Mouse (Mus musculus) adrenal gland, adult 2 months (tissue): ENCODE data around the gene Caskin1. TPM values are rescaled to one million over a fixed set of nuclear protein-coding genes. Genes with fewer than 3 reads are reported as not detected.

ENCODE experiments used
- DNase-seq: peaks from one replicate; pipeline ENCODE4 v3.0.0; 2021
- polyA plus RNA-seq: library from polyadenylated mRNA; depleted of rRNA; stranded (reverse); fragments of >200 nt; gene quantifications from 2 replicates; pipeline ENCODE4 v1.2.3, GENCODE M21; 2012
- total RNA-seq, 2 experiments: library from RNA; stranded (reverse); gene quantifications; 2 replicates each; pipeline ENCODE4 v1.2.3; 2021

Gene Caskin1
- total and polyA plus RNA-seq, 3 experiments = 19.4 to 47.7 (median 28.7) TPM

- DNase-seq = no peak
Observed at GRCm38 (mm10) chr17:24494627-24495335, 6.4 kb downstream of the Caskin1 start.

GRCm38 (mm10) chr17:24495443-24495842 lies 7.0 kb downstream of the Caskin1 start:
- no peak for DNase-seq

GRCm38 (mm10) chr17:24496026-24496425 lies 7.6 kb downstream of the Caskin1 start:
- DNase-seq = peak; percentile 56

GRCm38 (mm10) chr17:24502208-24502607 lies 13.8 kb downstream of the Caskin1 start:
- no peak for DNase-seq

DNA sequence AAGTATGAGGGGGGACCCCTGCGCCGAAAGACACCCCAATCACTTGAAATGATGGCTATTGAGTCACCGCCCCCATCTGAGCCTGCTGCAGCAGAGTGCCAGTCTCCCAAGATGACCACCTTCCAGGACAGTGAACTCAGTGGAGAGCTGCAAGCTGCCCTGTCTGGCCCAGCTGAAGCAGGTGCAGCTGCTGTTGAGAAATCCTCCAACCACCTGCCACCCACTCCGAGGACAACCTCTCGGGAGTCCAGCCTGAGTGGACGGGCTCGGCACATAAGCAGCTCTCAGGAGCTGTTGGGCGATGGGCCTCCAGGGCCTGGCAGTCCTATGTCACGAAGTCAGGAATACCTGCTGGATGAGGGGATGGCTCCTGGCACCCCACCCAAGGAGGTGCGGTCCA lies 15.7 kb downstream of the Caskin1 start:
- no peak for DNase-seq

DNA sequence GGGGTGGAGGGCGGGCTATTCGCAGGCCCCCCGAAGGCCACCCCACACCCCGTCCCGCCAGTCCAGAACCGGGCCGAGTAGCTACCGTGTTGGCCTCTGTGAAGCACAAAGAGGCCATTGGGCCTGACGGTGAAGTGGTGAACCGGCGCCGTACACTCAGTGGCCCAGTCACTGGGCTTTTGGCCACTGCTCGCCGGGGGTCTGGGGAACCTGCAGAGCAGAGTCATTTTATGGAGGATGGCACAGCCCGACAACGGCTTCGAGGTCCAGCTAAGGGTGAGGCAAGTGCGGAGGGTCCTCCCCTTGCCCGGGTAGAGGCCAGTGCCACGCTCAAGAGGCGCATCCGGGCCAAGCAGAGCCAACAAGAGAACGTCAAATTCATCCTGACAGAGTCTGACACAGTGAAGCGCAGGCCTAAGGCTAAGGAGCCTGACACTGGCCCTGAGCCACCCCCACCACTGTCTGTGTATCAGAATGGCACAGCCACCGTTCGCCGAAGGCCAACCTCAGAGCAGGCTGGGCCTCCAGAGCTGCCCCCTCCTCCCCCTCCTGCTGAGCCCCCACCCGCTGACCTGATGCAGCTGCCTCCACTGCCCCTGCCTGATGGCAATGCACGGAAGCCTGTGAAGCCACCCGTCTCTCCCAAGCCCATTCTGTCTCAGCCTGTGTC lies 17.0 kb downstream of the Caskin1 start:
- no peak for DNase-seq

DNA sequence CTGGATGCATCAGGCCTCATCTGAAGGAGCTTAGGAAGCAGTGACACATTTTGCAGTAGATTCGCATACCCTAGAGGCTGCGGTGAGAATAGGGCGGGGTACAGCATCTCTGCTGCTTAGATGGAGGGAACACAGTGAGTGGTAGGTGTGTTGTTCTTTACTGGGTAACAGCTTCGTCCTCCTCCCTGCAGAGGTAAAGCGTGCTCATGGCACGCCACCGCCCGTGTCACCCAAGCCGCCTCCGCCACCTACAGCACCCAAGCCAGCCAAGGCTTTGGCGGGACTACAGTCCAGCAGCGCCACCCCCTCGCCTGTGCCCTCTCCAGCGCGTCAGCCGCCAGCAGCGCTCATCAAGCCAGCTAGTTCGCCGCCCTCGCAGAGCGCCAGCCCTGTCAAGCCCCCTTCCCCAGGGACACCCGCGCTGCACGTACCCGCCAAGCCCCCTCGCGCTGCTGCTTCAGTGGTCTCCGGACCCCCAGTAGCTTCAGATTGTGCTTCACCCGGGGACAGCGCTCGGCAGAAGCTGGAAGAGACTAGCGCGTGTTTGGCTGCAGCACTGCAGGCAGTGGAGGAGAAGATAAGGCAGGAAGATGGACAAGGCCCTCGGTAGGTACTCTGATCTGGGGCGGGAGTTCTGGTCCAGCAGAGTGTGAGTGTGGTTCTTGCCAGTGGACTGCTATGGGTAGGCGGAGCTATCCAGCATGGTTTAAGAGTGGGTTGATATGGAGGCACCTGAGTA lies 18.1 kb downstream of the Caskin1 start:
- peak; percentile 64 for DNase-seq

DNA sequence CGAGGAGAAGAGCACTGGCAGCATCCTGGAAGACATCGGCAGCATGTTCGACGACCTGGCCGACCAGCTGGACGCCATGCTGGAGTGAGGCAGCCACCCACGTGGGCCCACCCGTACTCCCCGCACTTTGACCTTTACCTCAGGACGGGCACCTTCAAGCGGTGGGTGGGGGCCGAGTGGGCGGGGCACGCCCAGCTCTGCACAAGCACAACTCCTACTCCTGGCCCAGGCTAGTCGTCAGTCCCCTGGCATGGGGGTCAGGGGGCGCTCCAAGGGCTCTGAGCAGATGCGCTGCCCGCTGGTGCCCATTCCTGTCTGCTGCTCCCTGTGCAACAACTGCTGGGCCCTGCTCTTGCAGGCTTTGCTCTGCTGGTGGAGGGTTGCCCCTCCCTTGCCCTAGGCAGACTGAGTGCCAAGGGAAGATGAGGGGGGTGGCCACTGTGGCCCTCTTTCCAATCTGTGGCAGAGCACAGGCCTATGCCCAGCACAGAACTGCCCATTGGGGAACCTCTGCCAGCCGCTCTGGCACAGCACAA lies 18.8 kb downstream of the Caskin1 start:
- DNase-seq = no peak

GRCm38 (mm10) chr17:24507806-24508460 lies 19.5 kb downstream of the Caskin1 start:
- peak; percentile 62 for DNase-seq

GRCm38 (mm10) chr17:24513609-24514008 lies 25.2 kb downstream of the Caskin1 start:
- DNase-seq = peak; percentile 66

DNA sequence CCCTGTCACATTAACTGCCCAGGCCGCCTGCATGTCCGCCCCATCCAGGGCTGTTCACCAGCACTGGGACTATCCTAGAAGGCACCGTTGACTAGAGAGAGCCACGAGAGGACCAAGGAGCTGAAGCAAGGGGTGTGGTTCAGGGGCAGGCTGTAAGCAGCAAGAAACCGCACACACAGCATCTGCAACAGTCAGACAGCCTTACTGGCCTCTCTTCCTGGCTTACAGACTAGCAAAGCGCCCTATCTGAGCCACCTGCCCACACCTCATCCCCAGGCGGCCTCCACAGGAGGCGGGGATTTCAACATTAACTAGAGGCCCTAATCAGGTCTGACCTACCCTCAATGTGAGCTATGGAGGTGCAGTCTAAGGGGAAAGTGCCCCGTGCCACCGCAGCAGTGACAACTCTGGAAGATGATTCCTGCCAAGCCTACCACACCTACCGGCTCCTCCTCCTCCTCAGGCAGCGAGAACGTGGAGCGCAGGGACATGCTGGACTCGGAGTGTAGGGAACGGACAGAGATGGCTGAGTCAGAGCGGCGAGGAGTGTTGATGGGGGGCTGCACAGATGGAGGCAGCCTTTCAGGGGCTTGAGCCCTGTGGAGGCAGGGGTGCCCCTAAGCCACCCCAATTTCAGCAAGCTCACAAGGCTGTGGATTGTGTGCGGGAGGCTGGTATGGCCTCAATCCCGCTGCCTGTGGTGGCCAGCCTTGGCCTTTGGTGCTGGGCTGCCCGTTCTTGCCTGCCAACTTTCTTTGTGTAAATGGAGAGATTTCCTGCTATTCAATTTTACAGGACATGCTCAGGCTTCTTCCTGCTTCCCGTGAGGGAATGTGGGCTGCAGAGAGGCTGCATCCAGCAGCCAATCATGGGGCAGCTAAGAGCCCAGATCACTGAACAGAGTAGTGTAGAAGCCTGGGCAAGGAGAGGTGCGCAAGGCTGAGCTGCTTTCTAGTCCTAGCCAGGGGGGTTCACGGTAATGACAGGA lies 26.2 kb downstream of the Caskin1 start:
- DNase-seq = no peak

DNA sequence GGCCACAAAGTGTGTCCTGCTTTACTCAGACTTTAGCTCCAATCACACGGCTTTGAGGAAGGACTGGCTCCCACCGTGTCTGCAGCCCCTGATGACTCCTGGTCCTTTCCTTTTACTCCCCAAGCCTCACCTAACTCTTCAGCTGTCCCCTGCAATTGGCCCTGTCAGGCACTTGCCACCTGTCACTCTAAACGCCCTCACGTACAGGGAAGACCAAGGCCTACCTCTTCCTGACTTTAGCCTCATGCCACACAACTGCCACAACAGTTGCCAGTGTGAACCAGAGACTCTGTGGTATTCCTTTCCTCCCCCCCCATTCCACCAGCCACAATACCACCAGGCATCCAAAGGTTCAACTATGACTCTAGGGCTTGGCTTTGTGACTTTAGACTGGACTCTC lies 32.0 kb downstream of the Caskin1 start:
- DNase-seq = no peak

- no peak for DNase-seq
Observed at GRCm38 (mm10) chr17:24524734-24525133, 36.3 kb downstream of the Caskin1 start.

DNA sequence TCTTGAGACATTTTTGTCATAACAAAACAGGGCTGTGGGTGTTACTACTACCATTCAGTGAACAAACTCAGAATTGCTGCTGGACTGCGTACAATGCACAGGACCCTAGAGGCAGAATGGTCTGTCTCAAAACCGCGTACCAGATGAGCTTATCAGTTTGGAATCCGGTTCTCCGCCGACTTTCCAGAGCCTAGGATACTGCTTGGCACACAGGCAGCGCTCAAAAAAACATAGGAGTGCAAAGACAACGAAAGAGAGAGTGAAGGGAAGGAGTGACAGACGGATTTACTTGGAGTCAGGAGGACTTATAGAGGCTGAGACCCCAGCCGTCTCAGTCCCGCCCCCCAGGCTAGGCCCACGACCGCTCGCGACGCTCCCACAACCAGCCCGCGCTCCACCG lies 38.9 kb downstream of the Caskin1 start:
- DNase-seq = no peak

GRCm38 (mm10) chr17:24527723-24528559 lies 39.5 kb downstream of the Caskin1 start, which contains the start of gene Traf7:
Gene Traf7, minus strand, starts transcription at chr17:24527938.
- DNase-seq = peak; percentile 94

DNA sequence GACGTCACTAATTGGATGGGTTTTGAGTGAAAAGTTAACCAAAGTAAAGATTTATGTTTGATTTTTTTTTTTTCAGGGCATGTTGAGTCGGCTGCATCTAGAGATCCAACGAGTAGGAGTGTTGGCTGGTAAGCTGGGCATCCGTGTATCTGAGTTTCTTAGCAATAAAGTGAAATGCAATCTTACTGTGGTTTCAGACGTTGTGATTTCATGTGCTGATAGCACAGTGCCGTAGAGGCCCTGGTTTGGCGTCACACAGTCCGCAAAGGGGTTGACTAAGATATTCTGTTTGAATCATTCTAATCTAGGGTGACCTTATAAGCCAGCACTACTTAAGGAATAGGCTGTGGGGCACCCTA lies 40.1 kb downstream of the Caskin1 start:
- no peak for DNase-seq

DNA sequence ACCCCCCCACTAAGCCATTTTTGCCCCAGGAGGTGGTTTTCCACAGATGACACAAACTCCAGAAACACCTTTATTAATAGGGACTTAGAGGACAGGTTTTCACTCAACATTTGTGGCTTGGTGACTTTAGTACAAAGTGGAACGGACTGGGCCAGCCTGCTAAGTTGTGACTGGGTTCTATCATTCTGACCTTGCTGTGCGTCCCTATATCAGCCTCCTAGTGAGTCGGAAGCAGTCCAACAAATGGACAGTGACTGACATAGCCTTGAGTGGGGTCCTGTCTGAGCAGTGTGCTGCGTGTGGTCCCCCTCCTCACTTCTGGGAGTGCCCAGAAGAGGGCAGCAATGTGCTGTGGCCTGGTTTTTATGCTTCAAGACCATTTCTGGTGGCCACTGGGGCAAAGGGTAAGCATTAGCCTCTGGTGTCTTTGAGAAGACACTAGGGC lies 40.6 kb downstream of the Caskin1 start:
- DNase-seq = no peak

DNA sequence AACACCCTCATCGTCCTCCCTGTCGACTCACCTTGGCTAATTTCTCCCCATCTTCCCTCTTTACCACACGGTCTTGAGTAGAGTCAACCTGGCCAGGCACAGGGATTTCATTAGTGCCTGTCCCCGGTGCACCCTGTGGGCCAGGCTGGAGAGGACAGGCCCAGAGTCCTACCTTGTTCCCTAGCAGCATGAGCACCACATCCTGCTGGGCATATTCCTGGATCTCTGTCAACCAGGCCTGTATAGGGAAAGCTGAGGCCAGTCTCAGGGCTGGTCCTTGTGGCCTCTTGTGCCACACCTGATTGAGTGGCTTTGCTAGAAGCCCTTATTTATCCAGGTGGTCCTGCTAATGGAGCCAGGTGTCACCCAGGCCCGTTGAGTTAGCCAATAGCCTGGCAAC lies 41.5 kb downstream of the Caskin1 start:
- DNase-seq = no peak

DNA sequence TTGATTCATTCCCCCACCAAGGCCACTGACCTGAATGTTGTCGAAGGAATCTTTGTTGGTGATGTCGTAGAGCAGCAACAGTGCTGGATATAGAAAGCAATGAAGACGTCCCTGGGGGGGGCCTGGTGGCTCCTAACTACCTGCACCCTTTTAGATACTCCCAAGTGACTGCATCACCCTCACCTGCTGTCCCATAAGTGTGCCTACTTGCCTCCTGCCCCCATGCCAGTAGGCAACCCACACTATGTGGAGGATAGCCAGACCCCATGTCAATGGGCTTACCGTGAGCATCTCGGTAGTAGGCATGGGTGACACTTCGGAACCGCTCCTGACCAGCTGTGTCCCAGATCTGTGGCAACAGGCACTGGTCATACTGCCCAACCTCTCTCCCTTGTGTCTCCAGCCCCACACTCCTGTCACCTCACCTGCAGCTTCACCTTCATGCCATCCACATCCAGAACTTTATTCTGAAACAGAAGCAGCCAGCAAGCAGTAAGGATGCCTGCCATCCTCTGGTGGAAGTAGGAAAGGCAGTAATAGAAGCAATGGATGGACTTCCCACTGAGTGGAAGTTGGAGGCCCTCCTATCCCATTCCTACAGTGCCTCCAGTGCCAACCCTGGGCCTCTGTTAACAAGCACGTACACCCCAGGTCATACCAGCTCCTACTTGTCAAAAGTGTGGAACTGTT lies 42.1 kb downstream of the Caskin1 start:
- DNase-seq = no peak
